Mouse (Mus musculus) kidney, adult 11 months (tissue): ENCODE data around the gene Kank1.

ENCODE experiments used
- DNase-seq: peaks from one replicate; pipeline ENCODE4 v3.0.0; 2022

Kank1 gene

GRCm38 (mm10) chr19:25315458-25315889, 78.7 kb downstream of the Kank1 start:
- DNase-seq = no peak

DNA sequence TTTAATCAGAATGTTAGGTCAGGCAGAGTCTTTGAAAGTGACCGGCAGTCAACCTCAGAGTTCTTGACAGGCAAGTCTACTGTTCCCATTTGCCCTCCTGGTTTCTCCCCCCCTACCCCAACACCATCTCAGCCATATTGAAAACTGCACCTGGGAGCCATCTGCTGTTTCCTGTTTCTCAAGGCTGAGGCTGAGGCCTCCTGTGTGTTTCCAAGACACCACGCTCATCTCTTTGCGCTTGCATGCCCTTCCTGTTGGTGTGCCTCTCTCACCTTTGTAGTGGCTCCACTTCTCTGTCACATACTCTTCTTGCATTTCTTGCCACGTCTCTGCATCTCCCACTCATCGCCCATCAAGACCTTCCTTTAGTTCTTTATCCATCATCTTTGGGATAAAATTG, 79.2 kb downstream of the Kank1 start:
- DNase-seq = no peak

GRCm38 (mm10) chr19:25324265-25324664, 87.5 kb downstream of the Kank1 start:
- no peak for DNase-seq

DNA sequence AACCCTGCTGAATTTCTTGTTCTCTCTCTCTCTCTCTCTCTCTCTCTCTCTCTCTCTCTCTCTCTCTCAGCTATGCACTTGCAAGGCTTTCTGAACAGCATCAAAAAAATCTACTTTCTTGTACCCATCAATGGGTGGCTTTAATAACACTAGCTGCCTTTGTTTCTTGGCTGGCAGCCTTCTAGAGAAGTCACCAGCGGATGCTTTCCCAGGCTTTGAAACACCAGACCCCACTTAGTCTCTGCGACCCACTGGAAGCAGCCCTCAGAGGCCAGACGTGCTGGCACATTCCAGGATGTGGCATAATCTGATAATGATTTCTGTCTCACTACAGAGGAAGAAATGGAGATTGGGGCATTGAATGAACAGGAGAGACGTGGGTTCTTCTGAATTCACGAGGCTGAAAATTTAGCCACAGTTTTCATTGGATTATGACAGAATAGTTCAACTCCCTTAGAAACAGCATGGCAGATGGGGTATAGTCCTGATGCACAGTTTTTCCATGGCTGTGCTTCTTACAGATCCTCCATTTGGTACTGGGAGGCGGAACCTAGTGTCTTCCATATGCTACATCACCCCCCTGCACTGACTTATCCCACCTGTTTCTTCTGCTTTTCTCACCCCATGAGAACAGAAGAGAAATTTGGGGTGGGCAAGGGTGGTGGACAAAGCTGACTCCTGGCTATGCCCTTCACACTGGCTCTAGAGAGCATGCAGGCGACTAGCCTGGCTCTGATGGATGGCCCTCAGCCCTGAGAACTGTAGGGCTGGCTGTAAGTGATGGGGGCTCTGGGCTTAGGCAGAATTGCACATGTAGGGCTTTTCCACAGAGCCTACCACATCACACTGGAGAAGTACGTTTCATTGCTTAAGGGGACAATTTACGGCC, 88.6 kb downstream of the Kank1 start:
- DNase-seq = no peak

DNA sequence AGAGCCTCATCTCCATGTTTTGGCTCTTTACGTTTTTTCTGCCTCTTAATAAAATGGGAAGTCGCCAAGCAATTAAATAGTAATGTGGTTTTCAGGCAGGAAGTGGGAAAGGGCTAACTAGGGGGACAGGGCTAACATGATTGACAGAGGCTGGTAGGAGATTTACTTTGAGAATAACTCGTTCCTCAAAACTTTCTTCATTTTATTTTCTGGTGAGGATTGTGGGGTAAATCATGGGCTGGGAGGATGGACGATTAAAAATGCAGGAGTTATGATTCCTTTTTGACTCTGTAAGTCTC, 89.2 kb downstream of the Kank1 start:
- no peak for DNase-seq

DNA sequence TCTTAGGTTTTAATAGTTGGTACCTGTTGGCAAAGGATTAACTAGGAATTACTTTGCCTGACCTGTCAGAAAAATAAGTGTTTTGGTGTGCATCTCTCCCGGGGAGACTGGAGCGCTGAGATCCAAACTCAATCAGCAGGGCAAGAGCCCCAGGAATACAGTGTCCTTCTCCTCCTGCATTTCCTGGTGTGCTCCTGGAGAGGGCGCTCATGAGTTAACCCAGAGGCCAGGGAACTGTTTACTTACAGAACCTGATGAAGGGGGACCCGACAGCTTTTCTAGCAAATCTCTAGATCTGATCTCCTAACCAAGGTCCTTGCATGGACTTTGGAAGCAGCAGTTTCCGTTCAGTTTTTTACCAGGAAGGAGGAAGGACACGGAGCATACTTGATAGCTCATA, 90.9 kb downstream of the Kank1 start:
- DNase-seq = no peak

DNA sequence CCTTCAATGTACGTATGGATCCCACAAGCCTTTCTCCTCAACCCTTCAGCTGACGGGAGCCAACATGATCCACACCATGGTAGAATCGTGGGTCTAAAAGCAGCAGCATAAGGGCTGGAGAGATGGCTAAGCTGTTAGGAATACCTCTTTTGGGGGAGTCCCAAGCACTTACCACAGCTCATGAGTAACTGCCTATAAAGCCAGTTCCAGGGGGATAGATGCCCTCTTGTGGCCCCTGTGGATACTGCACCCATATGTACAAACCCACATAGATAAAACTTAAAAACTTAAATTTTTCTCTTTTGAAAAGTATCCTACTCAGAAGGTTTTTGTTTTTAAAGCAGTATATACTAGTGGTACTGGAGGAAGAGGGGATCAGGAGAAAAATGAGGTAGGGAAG, 97.6 kb downstream of the Kank1 start:
- no peak for DNase-seq

DNA sequence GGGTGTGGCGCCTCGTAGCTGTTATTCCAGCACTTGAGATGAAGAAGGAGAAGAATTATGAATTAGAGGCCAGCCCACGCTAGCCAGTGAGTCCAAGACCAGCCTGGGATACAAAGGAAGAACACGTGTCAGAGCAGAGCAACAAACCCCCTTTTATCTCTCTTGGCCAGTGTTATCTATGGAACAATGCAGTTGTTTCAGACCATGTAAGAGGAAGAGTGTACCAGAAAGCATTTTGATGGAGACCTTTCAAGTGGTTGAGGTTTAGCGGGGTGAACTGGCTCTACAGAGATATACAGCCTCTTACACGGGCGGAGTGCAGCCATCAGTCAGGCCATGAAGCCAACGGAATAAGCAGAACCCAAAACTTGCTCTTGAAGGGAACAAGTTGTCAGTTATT, 100.0 kb downstream of the Kank1 start:
- no peak for DNase-seq

GRCm38 (mm10) chr19:25340630-25341620, 104.2 kb downstream of the Kank1 start:
- no peak for DNase-seq

GRCm38 (mm10) chr19:25342026-25342425, 105.3 kb downstream of the Kank1 start:
- no peak for DNase-seq

DNA sequence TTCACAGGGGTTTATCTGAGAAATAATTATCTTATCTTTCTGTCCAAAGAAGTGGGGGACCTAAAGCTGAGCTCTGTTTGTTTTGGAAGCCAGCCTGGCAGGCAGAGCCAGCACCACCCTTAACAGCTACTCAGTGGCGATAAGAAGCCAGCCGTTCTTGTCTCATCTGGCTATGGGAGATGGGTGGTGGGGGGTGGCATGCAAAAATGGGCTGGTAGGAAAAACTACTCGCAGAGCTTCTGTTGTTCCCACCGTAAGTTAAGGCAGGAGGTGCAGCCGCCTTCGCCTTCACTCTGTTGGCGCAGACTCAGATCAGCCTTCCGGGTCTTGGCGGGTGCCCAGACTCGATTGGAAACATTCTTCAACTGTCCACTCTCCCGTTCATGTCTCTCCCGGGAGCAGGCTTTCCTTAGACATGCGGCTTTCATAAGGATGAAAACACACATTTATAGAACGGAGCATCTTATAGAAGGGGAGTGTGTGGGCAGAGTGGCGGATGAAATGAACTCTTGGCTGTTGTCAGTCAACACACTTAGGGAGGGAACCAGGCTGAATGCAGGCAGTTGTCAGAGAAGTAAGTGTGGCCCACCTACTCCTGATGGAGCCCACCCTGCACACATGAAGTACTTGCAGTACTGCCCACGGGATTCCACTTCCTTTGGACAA, 107.0 kb downstream of the Kank1 start:
- DNase-seq = no peak

DNA sequence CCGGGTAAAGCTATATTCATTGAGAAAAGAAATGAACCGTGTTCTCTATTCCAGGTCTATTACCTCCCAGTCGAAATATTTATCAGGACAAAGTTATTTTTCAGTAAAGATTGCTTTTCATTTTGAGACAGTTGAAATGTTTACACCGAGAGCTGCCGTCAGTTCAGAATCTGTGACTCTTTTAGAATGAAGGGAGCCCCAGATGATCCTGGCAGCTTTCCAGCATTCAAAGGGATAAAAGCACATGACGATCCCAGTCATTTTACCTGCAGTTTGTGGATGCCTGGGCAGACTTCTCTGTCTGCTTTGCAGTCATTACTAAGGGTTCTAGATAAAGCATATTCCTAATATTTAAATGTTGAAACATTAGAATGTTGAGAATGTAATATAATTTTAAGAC, 107.6 kb downstream of the Kank1 start:
- no peak for DNase-seq

DNA sequence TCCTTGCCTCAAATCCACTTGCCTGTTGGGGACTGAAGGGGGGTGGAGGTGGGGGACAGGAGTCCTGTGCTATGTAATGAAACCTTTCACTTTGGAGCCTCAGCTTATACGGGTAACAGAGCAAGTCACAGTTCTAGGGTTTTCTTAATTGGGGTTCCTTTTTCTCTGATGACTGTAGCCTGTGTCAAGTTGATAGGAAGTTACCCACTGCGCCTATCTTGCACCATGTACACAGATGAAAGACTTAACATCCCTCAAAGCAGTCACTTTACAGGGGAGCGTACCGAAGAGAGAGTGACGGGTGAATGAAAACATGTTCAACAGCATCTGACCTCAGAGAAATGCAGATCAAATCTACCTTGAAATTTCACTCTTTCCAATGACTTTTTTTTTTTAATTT, 109.2 kb downstream of the Kank1 start:
- no peak for DNase-seq

DNA sequence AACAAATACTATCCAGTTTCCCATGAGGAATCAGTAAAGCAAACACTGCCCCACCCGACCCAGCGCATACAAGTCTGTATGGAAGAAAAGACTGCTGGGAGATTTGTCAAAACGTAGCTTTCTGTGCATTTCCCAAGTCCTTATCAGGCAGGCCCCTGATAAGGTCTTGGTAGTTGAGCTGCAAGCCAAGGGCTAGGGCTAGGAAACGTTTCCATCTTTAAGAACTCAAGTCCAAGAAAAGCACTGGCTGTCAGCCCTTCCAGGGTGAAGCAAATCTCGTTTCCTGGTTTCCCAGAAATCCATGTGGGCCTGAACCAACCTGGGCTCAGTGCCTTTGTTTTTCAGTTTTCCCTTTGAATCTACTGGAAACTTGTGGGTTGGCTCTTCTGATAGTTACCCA, 110.7 kb downstream of the Kank1 start:
- DNase-seq = no peak

- DNase-seq = no peak
Measured at GRCm38 (mm10) chr19:25351257-25351955, 114.6 kb downstream of the Kank1 start.

DNA sequence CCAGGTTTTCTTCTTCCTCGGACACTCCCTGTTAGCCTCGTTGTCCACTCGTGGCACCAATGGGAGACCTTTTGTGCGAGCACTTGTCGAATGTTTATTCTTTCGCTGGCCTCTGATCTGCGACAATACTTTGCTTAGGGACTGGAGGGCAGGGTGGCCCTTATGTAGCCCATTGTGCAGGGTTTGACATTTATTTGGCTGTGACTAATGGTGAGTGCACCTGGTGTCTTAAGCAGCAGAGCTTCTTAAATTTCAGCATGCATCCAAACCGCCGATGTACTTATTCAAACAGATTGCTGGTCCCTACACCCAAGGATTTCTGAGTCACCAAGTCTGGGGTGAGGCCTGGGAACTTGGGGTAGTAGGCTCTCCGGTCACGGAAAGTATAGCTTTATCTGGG, 120.3 kb downstream of the Kank1 start:
- no peak for DNase-seq

DNA sequence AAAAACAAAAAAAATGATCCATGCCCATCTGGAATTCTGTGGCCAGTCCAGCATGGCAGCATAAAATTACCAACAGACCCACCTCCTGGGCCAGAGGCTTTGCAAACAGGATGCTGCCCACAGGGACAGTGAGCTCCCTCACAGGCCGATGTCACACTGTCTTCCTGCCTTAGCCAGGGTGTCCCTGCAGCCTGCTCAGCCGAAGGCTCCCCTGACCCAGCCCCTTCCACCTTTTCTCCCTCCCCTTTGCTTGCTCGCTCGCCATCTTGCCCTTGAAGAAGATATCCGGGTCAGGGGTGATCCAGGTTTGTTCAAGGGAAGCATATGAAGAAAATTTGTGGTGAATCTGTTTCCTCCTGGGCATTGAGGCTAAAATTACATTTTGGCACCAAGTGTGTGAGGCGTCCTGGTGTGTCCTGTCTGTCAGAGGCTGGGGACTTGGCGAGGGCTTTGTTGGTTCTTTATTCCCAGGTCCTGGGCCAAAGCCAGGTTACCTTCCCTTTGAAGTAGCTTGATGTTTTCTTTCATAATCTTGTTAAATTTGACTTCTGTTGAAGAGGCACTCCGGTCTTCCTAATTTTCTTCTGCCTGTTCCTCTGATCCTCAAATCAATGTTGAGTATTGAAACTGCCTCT, 121.8 kb downstream of the Kank1 start:
- no peak for DNase-seq

DNA sequence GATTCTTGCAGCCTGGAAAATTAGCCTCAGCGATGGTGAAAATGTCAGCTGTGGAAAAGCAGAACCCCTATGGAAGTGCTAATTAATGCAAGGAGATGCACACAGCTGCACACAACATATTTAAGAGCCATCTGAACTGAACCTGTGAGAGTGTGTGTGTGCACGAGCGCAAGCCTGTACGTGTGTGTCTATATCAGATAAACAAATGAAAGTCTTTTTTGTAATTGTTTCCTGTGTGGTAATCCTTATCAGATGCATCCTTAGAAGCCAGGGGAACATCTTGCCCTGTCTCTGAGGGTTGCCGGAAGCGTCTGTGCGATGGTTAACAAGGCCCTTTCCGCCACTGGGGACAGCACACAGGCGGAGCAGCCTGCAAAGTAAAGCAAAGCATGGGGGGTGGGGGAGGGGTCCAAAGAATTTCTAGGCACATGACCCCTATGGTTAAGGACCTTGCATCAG, 123.8 kb downstream of the Kank1 start:
- no peak for DNase-seq

- DNase-seq = no peak
Measured at GRCm38 (mm10) chr19:25361956-25362355, 125.2 kb downstream of the Kank1 start.

GRCm38 (mm10) chr19:25365698-25366097, 128.9 kb downstream of the Kank1 start:
- no peak for DNase-seq

GRCm38 (mm10) chr19:25366620-25367019, 129.8 kb downstream of the Kank1 start:
- no peak for DNase-seq

- DNase-seq = no peak
Measured at GRCm38 (mm10) chr19:25370428-25370827, 133.7 kb downstream of the Kank1 start.
